Mouse (Mus musculus) stomach, adult 2 months (tissue): ENCODE results near the gene Foxp1. TPM values are rescaled to one million over a fixed set of nuclear protein-coding genes. Genes with fewer than 3 reads are reported as not detected.

Experiments
- polyA plus RNA-seq: library from polyadenylated mRNA; depleted of rRNA; stranded (reverse); fragments of >200 nt; gene quantifications from 2 replicates; pipeline ENCODE4 v1.2.3, GENCODE M21; 2012; rRNA removed

Foxp1 gene
- 51.8 and 55.2 TPM in 2 replicates for polyA plus RNA-seq

DNA sequence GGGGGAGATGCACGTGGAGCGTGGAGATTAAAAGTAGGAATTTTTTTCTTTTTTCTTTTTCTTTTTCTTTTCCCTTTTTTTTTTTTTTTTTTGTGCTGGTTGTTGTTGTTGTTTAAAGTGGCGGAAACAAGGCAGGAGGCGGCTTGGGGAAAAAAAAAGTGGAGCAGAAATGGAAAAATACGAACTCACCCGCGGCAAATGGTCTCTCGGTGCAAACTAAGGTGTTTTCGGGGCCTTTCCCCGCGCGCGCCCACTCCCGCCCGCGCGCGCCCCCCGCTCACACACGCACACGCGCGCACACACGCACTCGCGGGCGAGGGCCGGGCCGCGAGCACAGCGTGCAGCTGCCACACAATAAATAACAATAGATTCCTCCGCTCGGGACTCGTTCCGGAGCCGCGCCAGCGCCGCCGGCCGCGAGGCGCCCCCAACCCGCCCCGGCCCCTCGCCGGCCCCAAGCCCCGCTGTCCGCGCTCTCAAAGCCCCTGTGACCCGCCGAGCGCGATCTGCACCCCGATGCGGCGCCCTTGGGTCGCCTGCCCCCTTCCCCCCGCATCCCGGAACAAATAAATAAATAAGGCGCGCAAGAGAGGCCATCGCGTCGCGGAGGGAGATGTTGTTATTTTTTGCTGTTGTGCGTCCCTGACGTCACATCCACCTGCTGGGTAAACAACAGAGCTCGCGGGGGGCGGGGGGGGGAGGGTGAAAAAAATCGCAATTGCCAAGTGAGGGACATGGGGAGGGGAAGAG lies at the start of gene Foxp1:
Foxp1 (minus strand) TSS at position 363 of the 750 bp plus-strand sequence.

Other genes starting within 250 kb of the Foxp1 start
- 0.84 and 0.85 TPM in 2 replicates for gene Eif4e3, start 144.1 kb upstream of the Foxp1 start, polyA plus RNA-seq
- 0.17 and 0.29 TPM in 2 replicates for gene Gm20696, start 144.1 kb upstream of the Foxp1 start, polyA plus RNA-seq
- gene Gpr27, start 170.0 kb upstream of the Foxp1 start, polyA plus RNA-seq: 2.4 and 5.7 TPM in 2 replicates
- not detected in 2 replicates for gene Prok2, start 203.7 kb upstream of the Foxp1 start, polyA plus RNA-seq